Mouse (Mus musculus): ENCODE measurements at regions not wholly inside any gene's neighbourhood (a gene's known extent, or its start where the extent isn't known, plus 50 kb on each side); places are given as distances from the start of the nearest gene placed in this dataset.
A peak's percentile ranks its signal among the peaks of the same experiment; 100 is the strongest.

DNA sequence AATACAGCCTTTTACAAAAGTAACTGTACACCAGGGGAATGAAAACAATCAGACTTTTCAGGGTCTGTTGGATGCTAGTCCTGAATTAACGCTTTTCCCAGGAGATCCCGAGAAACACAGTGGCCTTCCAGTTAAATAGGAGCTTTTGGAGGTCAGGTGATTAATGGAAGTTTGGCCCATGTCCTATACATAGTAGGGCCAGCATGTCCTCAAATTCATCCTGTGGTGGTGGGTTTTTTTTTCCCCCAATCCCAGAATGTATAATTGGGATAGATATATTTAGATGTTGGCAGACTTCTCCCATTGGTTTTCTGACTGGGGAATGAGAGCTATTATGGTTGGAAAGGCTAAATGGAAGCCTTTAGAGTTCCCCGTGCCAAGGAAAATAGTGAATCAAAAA is 77.6 kb downstream of the Cd200 start:
- no peak for DNase-seq

- DNase-seq, result peak; percentile 38
Measured at GRCm38 (mm10) chr16:45330298-45330697, 78.6 kb downstream of the Cd200 start.

GRCm38 (mm10) chr16:45329716-45330115 is 79.1 kb downstream of the Cd200 start:
- no peak for DNase-seq

DNA sequence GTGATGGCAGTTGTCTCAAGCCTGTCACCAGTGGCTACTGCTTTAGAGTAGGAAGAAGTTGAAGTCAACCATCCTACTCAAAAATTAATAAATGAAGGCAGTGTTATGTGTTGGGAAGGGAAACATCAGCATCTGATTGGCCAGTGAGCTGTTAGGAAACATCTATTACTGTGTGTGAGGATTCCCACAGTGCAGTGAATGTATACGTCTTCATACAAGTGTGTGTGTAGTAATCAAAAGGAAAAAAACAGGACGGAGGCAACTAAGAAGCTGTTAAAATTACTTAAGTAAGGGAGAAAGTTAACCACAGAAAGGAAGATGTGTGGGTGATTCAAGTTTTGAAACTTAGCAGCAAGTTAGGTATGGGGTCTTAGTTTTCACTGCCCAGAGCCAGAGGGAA is 81.8 kb downstream of the Cd200 start:
- DNase-seq, result no peak

GRCm38 (mm10) chr16:45311479-45311878 is 87.4 kb downstream of the Btla start:
- no peak for DNase-seq
